Mouse (Mus musculus) liver, embryonic 11.5 days (tissue): ENCODE measurements at regions not wholly inside any gene's neighbourhood (a gene's known extent, or its start where the extent isn't known, plus 50 kb on each side); places are given as distances from the start of the nearest gene placed in this dataset.
A peak's percentile ranks its signal among the peaks of the same experiment; 100 is the strongest.

ENCODE experiments used
- ATAC-seq: fragments of 200-750 bp; cut with Nextera tagmentation; replicated peaks from 2 replicates; pipeline ENCODE4 v1.8.0; 2017; ENCODE audit warnings: moderate number of reproducible peaks, mild to moderate bottlenecking, moderate TSS enrichment, moderate library complexity; ENCODE audit not compliant: low FRiP score
- DNase-seq: peaks from one replicate; pipeline ENCODE4 v3.0.0-alpha.2; 2017; ENCODE audit warnings: low spot score
- H3K27ac ChIP-seq: fragments of 300-500 bp; sonication (generic); 2 replicates; pipeline ENCODE4 v1.5.1; 2014; ENCODE audit warnings: mild to moderate bottlenecking, low read depth, low read length, control low read depth
- H3K27me3 ChIP-seq: fragments of 300-500 bp; sonication (generic); replicated peaks from 2 replicates; pipeline ENCODE4 v1.6.1; 2014; ENCODE audit warnings: low read length, mixed read lengths; ENCODE audit not compliant: control insufficient read depth, insufficient read depth
- H3K36me3 ChIP-seq: fragments of 300-500 bp; sonication (generic); 2 replicates; pipeline ENCODE4 v1.6.1; 2014; ENCODE audit warnings: mild to moderate bottlenecking, low read length, moderate library complexity, mixed read lengths; ENCODE audit not compliant: control insufficient read depth, insufficient read depth
- H3K4me1 ChIP-seq: fragments of 300-500 bp; sonication (generic); replicated peaks from 2 replicates; pipeline ENCODE4 v1.6.1; 2014; ENCODE audit warnings: low read length, mixed read lengths; ENCODE audit not compliant: control insufficient read depth, insufficient read depth
- H3K4me2 ChIP-seq: fragments of 300-500 bp; sonication (generic); 2 replicates; pipeline ENCODE4 v1.6.1; 2014; ENCODE audit warnings: mild to moderate bottlenecking, control low read depth, moderate library complexity
- H3K4me3 ChIP-seq: fragments of 300-500 bp; sonication (generic); 2 replicates; pipeline ENCODE4 v1.5.1; 2014; ENCODE audit warnings: low read depth, low read length, control low read depth
- H3K9ac ChIP-seq: fragments of 300-500 bp; sonication (generic); 2 replicates; pipeline ENCODE4 v1.6.1; 2014; ENCODE audit warnings: low read depth, low read length, control low read depth
- H3K9me3 ChIP-seq: fragments of 300-500 bp; sonication (generic); 2 replicates; pipeline ENCODE4 v1.6.1; 2016; ENCODE audit warnings: low read length, inconsistent platforms, mixed read lengths; ENCODE audit not compliant: control insufficient read depth
- WGBS: fragments of 180-500 bp; shearing (Covaris S2); extraction: QIAGEN DNeasy Blood & Tissue Kit; methylation state at CpG from one replicate; pipeline ENCODE4 v1.1.7; 2014; 5-methylcytosine and 5-hydroxymethylcytosine counted together

DNA sequence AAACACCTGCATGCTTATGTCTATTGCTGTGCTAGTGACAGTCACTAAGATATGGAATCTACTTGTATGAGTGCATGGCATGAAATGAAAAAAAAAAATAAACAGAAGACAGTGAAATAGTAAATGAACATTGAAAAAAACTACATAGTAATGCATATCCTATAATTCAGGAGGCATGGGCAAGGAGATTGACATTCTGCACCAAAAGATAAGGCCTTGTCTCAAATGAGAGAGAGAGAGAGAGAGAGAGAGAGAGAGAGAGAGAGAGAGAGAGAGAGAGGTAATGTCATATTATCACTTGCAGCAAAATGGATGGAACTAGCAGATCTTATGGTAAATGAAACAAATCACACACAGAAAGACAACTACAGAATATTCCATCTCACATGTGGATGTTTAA lies 115.4 kb downstream of the Ube2e3 start:
- no peaks in the 10 kb centered on the region for H3K36me3 ChIP-seq
- ATAC-seq (peak; percentile 64), DNase-seq (no peak)
- H3K4me1 ChIP-seq = peaks cover 4% of the 10 kb centered on the region; the same call in 1 of the 2 replicates
- no peak overlapping the region for H3K4me3 ChIP-seq
- no peak overlapping the region for H3K27ac ChIP-seq
- no peaks in the 10 kb centered on the region for H3K9me3 ChIP-seq
- no peak overlapping the region for H3K4me2 ChIP-seq
- H3K27me3 ChIP-seq = no peaks in the 10 kb centered on the region
- no peak overlapping the region for H3K9ac ChIP-seq

DNA sequence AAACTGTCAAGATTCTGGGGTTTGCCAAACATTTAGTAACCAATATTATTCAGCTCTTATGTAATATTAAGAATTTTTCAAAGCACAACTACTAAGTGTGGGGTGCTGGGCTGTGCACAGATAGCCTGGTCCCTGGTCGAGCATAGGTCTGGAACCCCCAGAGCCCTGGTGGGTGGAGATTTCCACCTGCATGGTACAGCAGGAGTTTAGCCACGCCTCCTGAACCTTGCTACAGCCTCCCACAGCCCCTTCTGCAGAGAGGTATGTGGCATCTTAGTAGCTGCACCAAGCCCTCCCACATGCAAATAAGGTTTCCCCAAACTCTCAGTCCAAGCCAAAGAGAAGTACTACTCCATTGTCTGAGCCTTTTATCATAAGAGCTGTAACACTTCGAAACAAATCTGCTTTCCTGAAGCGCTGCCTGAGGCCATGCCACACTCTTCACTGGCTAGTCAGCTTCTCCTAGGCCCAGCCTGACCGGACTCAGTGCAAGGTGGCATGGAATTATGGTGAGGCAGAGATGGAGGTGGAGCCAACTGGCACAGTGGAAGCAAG lies 116.1 kb downstream of the Ube2e3 start:
- Histone ChIP-seq H3K4me3 (no peak overlapping the region), H3K9ac (no peak overlapping the region), H3K4me1 (peaks cover 4% of the 10 kb centered on the region; the same call in 1 of the 2 replicates), H3K36me3 (no peaks in the 10 kb centered on the region), H3K9me3 (no peaks in the 10 kb centered on the region), H3K27me3 (no peaks in the 10 kb centered on the region), H3K4me2 (no peak overlapping the region), H3K27ac (no peak overlapping the region)
- 0 out of 2 replicates have a peak, but pooled peaks have one; percentile 40 for ATAC-seq
- no peak for DNase-seq
- 68% methylated on average over 5 of the region's 5 CpGs for WGBS

DNA sequence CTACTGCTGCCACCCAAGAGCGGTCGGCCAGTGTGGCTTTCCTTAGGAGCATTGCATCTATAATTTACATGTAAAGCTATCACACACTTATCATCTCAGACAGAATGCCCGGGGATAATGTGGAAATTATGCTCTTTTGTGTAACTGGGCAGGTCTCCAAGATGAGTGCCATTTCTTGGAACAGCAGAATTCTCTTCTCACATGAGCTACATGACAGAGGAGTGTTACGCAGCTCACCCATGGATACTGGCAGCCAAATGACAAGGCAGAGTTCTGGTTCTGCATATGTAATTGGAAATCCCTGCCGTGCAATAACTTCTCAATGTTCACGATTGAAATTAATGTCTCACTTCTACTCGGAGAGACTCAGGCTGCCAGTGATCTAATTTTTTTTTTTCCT lies 119.1 kb downstream of the Ube2e3 start:
- no peak overlapping the region for H3K27ac ChIP-seq
- no peaks in the 10 kb centered on the region for H3K9me3 ChIP-seq
- 85% methylated on average over 7 of the region's 7 CpGs for WGBS
- DNase-seq (no peak), ATAC-seq (no peak)
- no peak overlapping the region for H3K4me2 ChIP-seq
- no peak overlapping the region for H3K4me3 ChIP-seq
- no peaks in the 10 kb centered on the region for H3K36me3 ChIP-seq
- no peaks in the 10 kb centered on the region for H3K27me3 ChIP-seq
- no peaks in the 10 kb centered on the region for H3K4me1 ChIP-seq
- H3K9ac ChIP-seq = no peak overlapping the region

DNA sequence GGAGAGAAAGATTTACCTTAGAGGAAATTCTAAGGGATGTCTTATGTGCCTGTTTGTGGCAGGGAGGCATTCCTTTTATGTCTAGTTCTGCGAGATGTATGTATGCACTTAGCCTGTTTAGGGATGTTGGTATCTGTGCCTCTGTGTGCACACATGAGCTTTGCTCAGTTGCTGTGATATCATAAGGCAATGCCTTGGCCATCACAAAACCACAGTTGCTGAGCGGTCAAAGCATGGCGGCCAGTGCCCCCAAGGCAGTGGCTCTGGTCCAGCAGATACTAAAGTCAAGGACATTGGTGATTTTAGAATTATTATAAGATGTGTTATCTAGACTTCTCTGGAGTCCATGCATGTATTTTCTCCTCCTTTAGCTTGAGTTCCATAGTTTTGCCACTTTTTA lies 119.5 kb downstream of the Ube2e3 start:
- WGBS = 95% methylated on average over 3 of the region's 3 CpGs
- no peak overlapping the region for H3K4me2 ChIP-seq
- no peaks in the 10 kb centered on the region for H3K27me3 ChIP-seq
- no peaks in the 10 kb centered on the region for H3K36me3 ChIP-seq
- no peak overlapping the region for H3K4me3 ChIP-seq
- ATAC-seq (no peak), DNase-seq (no peak)
- H3K4me1 ChIP-seq = no peaks in the 10 kb centered on the region
- H3K9me3 ChIP-seq = no peaks in the 10 kb centered on the region
- no peak overlapping the region for H3K9ac ChIP-seq
- H3K27ac ChIP-seq = no peak overlapping the region

DNA sequence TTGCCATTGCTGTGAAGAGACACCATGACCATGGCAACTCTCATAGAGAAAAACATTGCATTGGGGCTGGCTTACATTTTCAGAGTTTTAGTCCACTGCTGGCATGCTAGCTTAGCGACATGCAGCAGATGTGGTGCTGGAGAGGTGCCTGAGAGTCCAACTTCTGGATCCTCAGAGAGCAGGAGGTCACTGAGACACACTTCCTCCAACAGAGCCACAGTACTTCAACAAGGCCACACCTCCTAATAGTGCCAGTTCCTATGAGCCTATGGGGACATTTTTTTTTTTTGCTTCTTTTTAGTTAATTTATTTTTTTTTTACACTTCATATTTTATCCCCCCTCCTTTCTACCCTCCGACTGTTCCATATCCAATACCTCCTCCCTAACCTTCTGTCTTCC lies 120.3 kb downstream of the Ube2e3 start:
- ATAC-seq (no peak), DNase-seq (no peak)
- no peaks in the 10 kb centered on the region for H3K4me1 ChIP-seq
- H3K36me3 ChIP-seq = no peaks in the 10 kb centered on the region
- 81% methylated on average over 2 of the region's 2 CpGs for WGBS
- no peak overlapping the region for H3K4me2 ChIP-seq
- no peak overlapping the region for H3K4me3 ChIP-seq
- H3K27ac ChIP-seq = no peak overlapping the region
- no peaks in the 10 kb centered on the region for H3K27me3 ChIP-seq
- no peak overlapping the region for H3K9ac ChIP-seq
- H3K9me3 ChIP-seq = no peaks in the 10 kb centered on the region

- Histone ChIP-seq H3K27me3 (no peaks in the 10 kb centered on the region), H3K4me3 (no peak overlapping the region), H3K27ac (no peak overlapping the region), H3K36me3 (no peaks in the 10 kb centered on the region), H3K9me3 (no peaks in the 10 kb centered on the region), H3K4me1 (no peaks in the 10 kb centered on the region), H3K4me2 (no peak overlapping the region), H3K9ac (no peak overlapping the region)
- ATAC-seq (no peak), DNase-seq (no peak)
- WGBS = 74% methylated on average over 3 of the region's 3 CpGs
Measured at GRCm38 (mm10) chr2:78994800-78995555, 127.1 kb downstream of the Ube2e3 start.

DNA sequence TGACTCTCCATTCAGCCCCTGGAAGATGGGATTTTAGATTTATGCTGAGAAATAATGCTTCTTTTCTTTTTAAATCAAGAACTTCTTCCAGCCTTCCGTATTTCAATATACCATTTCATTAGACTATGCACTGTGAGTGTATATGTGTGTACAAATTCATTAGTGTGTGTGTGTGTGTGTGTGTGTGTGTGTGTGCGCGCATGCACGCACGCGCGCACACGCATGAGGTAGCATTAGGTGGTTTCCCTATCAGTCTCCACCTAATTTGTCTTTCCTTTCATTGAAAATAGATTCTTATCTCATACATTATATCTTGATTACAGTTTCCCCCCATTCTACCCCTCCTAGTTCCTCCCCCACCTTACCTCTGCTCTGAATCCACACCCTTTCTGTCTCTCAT lies 130.7 kb downstream of the Ube2e3 start:
- Histone ChIP-seq H3K4me1 (no peaks in the 10 kb centered on the region), H3K27me3 (no peaks in the 10 kb centered on the region), H3K9ac (no peak overlapping the region), H3K36me3 (no peaks in the 10 kb centered on the region), H3K27ac (no peak overlapping the region), H3K4me2 (no peak overlapping the region), H3K9me3 (no peaks in the 10 kb centered on the region), H3K4me3 (no peak overlapping the region)
- DNase-seq (no peak), ATAC-seq (no peak)
- WGBS = 92% methylated on average over 8 of the region's 8 CpGs

- Histone ChIP-seq H3K9me3 (no peaks in the 10 kb centered on the region), H3K27ac (no peak overlapping the region), H3K9ac (no peak overlapping the region), H3K36me3 (no peaks in the 10 kb centered on the region), H3K27me3 (no peaks in the 10 kb centered on the region), H3K4me2 (no peak overlapping the region), H3K4me1 (no peaks in the 10 kb centered on the region), H3K4me3 (no peak overlapping the region)
- DNase-seq (no peak), ATAC-seq (no peak)
- 69% methylated on average over 4 of the region's 4 CpGs for WGBS
Measured at GRCm38 (mm10) chr2:78999410-78999809, 131.5 kb downstream of the Ube2e3 start.

DNA sequence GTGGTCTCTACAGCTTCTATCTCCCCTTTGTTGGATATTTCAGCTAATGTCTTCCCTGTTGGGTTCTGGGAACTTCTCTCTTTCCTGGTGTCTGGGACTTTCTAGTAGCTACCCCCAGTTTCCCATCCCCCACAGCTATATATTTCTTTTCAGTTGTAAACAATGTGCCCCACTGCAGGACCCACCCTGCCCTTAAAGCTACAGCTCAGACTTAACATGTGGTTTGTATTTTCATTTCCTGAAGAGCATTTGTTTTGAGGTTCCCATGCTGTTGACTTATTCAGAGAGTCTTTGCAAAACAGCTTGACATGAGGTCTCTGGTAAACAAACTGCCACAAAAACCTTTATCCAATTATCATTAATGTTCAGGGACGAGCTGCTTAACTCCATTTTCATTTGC lies 136.9 kb downstream of the Ube2e3 start:
- H3K27ac ChIP-seq = no peak overlapping the region
- no peak overlapping the region for H3K4me2 ChIP-seq
- H3K4me3 ChIP-seq = no peak overlapping the region
- H3K9me3 ChIP-seq = no peaks in the 10 kb centered on the region
- no peak overlapping the region for H3K9ac ChIP-seq
- no peaks in the 10 kb centered on the region for H3K27me3 ChIP-seq
- no peaks in the 10 kb centered on the region for H3K36me3 ChIP-seq
- 55% methylated on average over 1 of the region's 1 CpGs for WGBS
- no peaks in the 10 kb centered on the region for H3K4me1 ChIP-seq
- DNase-seq = no peak
- ATAC-seq = no peak
